Mouse (Mus musculus) lung, embryonic 16.5 days (tissue): ENCODE measurements around the gene Pkd1l3. TPM values are rescaled to one million over a fixed set of nuclear protein-coding genes. Genes with fewer than 3 reads are reported as not detected.
A peak's percentile ranks its signal among the peaks of the same experiment; 100 is the strongest.

Source experiments
- ATAC-seq: fragments of 200-750 bp; cut with Nextera tagmentation; 2 replicates; pipeline ENCODE4 v1.8.0; 2017; ENCODE audit warnings: low read depth, mild to moderate bottlenecking, moderate library complexity
- H3K27ac ChIP-seq: fragments of 300-500 bp; sonication (generic); 2 replicates; pipeline ENCODE4 v1.5.1; 2014; ENCODE audit warnings: mild to moderate bottlenecking, control low read depth, low read length
- H3K27me3 ChIP-seq: fragments of 300-500 bp; sonication (generic); 2 replicates; pipeline ENCODE4 v1.6.1; 2014; ENCODE audit warnings: low read depth, low read length, mixed read lengths; ENCODE audit not compliant: control insufficient read depth, insufficient read depth
- H3K36me3 ChIP-seq: fragments of 300-500 bp; sonication (generic); 2 replicates; pipeline ENCODE4 v1.6.1; 2014; ENCODE audit warnings: low read length; ENCODE audit not compliant: control insufficient read depth, insufficient read depth
- H3K4me1 ChIP-seq: fragments of 300-500 bp; sonication (generic); replicated peaks from 2 replicates; pipeline ENCODE4 v1.6.1; 2014; ENCODE audit warnings: low read length, mixed read lengths; ENCODE audit not compliant: control insufficient read depth, insufficient read depth
- H3K4me2 ChIP-seq: fragments of 300-500 bp; sonication (generic); 2 replicates; pipeline ENCODE4 v1.6.1; 2014; ENCODE audit warnings: low read depth, low read length, control low read depth
- H3K4me3 ChIP-seq: fragments of 300-500 bp; sonication (generic); 2 replicates; pipeline ENCODE4 v1.5.1; 2014; ENCODE audit warnings: mild to moderate bottlenecking, low read length, control low read depth
- H3K9ac ChIP-seq: fragments of 300-500 bp; sonication (generic); 2 replicates; pipeline ENCODE4 v1.6.1; 2014; ENCODE audit warnings: low read length, control low read depth
- H3K9me3 ChIP-seq: fragments of 300-500 bp; sonication (generic); 2 replicates; pipeline ENCODE4 v1.6.1; 2016; ENCODE audit warnings: low read length; ENCODE audit not compliant: control insufficient read depth
- WGBS: fragments of 180-500 bp; shearing (Covaris S2); extraction: QIAGEN DNeasy Blood & Tissue Kit; methylation state at CpG from one replicate; pipeline ENCODE4 v1.1.7; 2014; 5-methylcytosine and 5-hydroxymethylcytosine counted together
- polyA plus RNA-seq: library from polyadenylated mRNA; unstranded; fragments of >200 nt; fragmentation: Nextera tagmentation; extraction: Ambion mirVana; gene quantifications from 2 replicates; pipeline ENCODE4 v1.2.1, GENCODE M21; 2015

Gene Pkd1l3
- polyA plus RNA-seq, 1 experiment from 2014 or later: 0.08 TPM

DNA sequence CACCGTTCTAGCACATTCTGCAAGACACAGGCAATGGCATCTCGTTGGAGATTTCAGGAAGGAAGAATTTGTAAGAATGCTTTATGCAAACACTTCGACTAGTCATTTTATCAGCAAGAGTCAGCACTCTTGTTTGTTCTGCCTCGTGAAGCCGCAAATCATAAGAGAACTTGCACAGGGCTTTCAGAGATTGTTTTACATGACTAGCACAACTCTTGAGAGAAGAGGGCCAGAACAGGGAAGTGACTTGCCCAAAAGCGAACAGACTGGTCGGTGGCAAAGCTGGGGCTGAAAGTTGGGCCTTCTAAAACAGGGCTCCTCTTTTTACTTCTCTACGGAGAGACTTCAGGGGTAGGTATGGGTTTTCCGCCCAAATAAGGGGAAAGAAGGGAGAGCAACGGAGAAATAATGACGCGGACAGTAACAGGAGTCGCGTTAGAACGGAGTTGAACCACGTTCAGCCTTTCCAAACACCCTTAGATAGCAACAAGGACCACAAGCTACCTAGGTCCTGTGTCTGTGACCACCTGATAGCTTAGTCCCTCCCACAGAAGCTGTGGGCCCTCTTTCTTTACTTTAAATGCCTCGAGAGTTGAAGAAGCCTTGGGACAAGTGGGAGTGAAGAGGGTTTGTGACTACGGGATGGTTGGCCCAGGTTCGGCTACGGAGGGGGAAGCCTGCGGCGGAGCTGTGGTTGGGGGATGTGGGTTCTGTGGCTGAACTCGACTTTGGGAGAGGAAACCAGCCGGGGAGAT lies 90.4 kb downstream of the Pkd1l3 start:
- peak; percentile 15; the same call in 1 of the 2 replicates for ATAC-seq
- peaks cover 3% of the 10 kb centered on the region for H3K36me3 ChIP-seq
- H3K9me3 ChIP-seq: no peaks in the 10 kb centered on the region
- 6% methylated on average over 24 of the region's 24 CpGs for WGBS
- H3K4me3 ChIP-seq: peak overlapping the region; percentile 95
- peak overlapping the region; percentile 62 for H3K9ac ChIP-seq
- peak overlapping the region; percentile 73 for H3K27ac ChIP-seq
- peak overlapping the region; percentile 92 for H3K4me2 ChIP-seq
- peaks cover 22% of the 10 kb centered on the region for H3K4me1 ChIP-seq
- H3K27me3 ChIP-seq: peaks cover 7% of the 10 kb centered on the region

DNA sequence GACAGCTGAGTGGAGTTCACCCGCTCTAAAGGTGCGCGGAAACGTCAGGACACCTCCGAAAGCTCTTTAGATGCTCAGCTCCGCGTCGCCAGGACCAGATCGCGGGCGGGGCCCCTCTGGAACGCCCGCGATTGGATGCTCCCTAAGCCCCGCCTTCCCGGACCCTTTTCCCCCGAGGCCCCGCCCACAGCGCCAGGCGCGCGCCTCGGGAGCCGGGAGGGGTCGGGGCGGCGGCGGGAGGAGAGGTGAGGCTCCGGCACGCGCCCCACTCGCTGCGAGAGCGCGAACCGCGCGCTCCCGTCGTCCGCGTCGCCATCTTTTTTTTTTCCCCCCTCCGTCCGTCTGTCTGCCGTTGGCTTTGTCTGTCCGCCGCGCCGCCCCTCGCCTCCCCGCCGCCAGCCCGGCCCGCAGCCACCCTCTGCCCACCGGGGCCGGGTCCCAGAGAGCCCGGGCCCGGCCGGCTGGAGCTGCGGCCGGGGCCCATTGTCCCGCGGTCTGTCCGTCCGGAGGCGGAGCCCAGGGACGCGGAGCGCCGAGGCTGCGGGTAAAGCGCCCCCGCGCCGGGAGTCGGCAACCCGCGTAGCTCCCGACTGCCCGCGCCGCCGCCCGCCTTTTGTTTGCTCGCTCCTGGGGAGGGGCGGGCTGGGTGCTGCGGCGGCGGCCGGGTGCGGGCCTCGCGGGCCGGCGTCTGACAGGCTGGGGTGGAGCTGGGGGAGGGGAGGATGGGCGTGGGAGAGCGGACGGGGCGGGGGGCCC lies 91.2 kb downstream of the Pkd1l3 start, which contains the start of gene Zfp821:
Zfp821 (plus strand) TSS at position 227 of the 756 bp plus-strand sequence.
- Histone ChIP-seq H3K36me3 (peaks cover 7% of the 10 kb centered on the region), H3K27me3 (peaks cover 7% of the 10 kb centered on the region), H3K4me2 (peak within 1 kb of the TSS; percentile 92), H3K9ac (peak within 1 kb of the TSS; percentile 99), H3K4me3 (peak within 1 kb of the TSS; percentile 95), H3K27ac (peak within 1 kb of the TSS; percentile 95), H3K4me1 (peaks cover 22% of the 10 kb centered on the region), H3K9me3 (no peaks in the 10 kb centered on the region)
- WGBS: under 1% methylated on average over 62 of the region's 100 CpGs
- peak; percentile 92 for ATAC-seq

GRCm38 (mm10) chr8:109706076-109706873 lies 92.0 kb downstream of the Pkd1l3 start:
- peak; percentile 13; the same call in 1 of the 2 replicates for ATAC-seq
- Histone ChIP-seq H3K27ac (peak overlapping the region; percentile 31), H3K9ac (peak overlapping the region; percentile 99), H3K4me1 (peaks cover 22% of the 10 kb centered on the region), H3K4me2 (peak overlapping the region; percentile 92), H3K4me3 (peak overlapping the region; percentile 95), H3K36me3 (peaks cover 14% of the 10 kb centered on the region), H3K9me3 (no peaks in the 10 kb centered on the region), H3K27me3 (peaks cover 7% of the 10 kb centered on the region)
- WGBS: under 1% methylated on average over 29 of the region's 30 CpGs

GRCm38 (mm10) chr8:109706874-109707237 lies 92.5 kb downstream of the Pkd1l3 start:
- WGBS: 25% methylated on average over 2 of the region's 2 CpGs
- peak overlapping the region; percentile 99; the same call in 1 of the 2 replicates for H3K9ac ChIP-seq

DNA sequence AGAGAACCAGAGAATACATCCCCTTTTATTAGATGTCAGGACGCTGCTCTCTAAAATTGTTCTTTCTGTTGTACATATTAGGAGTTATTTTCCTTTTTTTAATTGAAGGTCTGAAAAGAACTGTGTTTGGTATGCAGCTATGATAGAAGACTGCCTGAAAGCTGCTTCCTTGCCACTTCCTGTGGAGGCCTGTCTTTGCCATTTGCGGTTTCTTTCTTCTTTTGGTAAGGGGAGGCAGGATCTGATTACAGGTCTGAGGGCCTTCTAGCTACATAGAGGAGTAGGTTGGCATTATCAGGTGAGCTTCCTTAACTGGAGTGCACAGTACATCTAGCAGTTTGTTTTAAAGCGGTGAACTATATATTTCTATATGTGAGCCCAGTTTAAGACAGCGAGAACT lies 93.6 kb downstream of the Pkd1l3 start:
- ATAC-seq: no peak
- no peak overlapping the region for H3K9ac ChIP-seq
- peaks cover 22% of the 10 kb centered on the region for H3K4me1 ChIP-seq
- H3K27ac ChIP-seq: no peak overlapping the region
- H3K4me3 ChIP-seq: no peak overlapping the region
- 93% methylated on average over 4 of the region's 4 CpGs for WGBS
- H3K36me3 ChIP-seq: peaks cover 22% of the 10 kb centered on the region
- H3K4me2 ChIP-seq: no peak overlapping the region
- H3K9me3 ChIP-seq: no peaks in the 10 kb centered on the region
- H3K27me3 ChIP-seq: peaks cover under 1% of the 10 kb centered on the region; the same call in 1 of the 2 replicates

More at GRCm38 (mm10) chr8:109706874-109707237, 92.5 kb downstream of the Pkd1l3 start:
- H3K27ac ChIP-seq: no peak overlapping the region
- peak overlapping the region; percentile 92 for H3K4me2 ChIP-seq
- 0 out of 2 replicates have a peak, but pooled peaks have one; percentile 26 for ATAC-seq
- H3K4me1 ChIP-seq: peaks cover 22% of the 10 kb centered on the region
- peaks cover 20% of the 10 kb centered on the region for H3K36me3 ChIP-seq
- no peaks in the 10 kb centered on the region for H3K9me3 ChIP-seq
- H3K4me3 ChIP-seq: peak overlapping the region; percentile 95
- peaks cover 7% of the 10 kb centered on the region for H3K27me3 ChIP-seq

- ATAC-seq: no peak
- peaks cover 48% of the 10 kb centered on the region for H3K36me3 ChIP-seq
- H3K27me3 ChIP-seq: no peaks in the 10 kb centered on the region
- H3K9ac ChIP-seq: no peak overlapping the region
- H3K4me2 ChIP-seq: no peak overlapping the region
- 79% methylated on average over 1 of the region's 1 CpGs for WGBS
- H3K4me3 ChIP-seq: no peak overlapping the region
- H3K9me3 ChIP-seq: no peaks in the 10 kb centered on the region
- H3K4me1 ChIP-seq: no peaks in the 10 kb centered on the region
- no peak overlapping the region for H3K27ac ChIP-seq
Measured at GRCm38 (mm10) chr8:109712521-109712920, 98.2 kb downstream of the Pkd1l3 start.

GRCm38 (mm10) chr8:109714961-109715360 lies 100.6 kb downstream of the Pkd1l3 start:
- H3K9me3 ChIP-seq: no peaks in the 10 kb centered on the region
- H3K9ac ChIP-seq: no peak overlapping the region
- H3K4me3 ChIP-seq: no peak overlapping the region
- H3K27ac ChIP-seq: no peak overlapping the region
- no peaks in the 10 kb centered on the region for H3K4me1 ChIP-seq
- H3K4me2 ChIP-seq: no peak overlapping the region
- peaks cover 60% of the 10 kb centered on the region for H3K36me3 ChIP-seq
- WGBS: 86% methylated on average over 5 of the region's 5 CpGs
- ATAC-seq: no peak
- H3K27me3 ChIP-seq: no peaks in the 10 kb centered on the region
